In the genomic region with DNA sequence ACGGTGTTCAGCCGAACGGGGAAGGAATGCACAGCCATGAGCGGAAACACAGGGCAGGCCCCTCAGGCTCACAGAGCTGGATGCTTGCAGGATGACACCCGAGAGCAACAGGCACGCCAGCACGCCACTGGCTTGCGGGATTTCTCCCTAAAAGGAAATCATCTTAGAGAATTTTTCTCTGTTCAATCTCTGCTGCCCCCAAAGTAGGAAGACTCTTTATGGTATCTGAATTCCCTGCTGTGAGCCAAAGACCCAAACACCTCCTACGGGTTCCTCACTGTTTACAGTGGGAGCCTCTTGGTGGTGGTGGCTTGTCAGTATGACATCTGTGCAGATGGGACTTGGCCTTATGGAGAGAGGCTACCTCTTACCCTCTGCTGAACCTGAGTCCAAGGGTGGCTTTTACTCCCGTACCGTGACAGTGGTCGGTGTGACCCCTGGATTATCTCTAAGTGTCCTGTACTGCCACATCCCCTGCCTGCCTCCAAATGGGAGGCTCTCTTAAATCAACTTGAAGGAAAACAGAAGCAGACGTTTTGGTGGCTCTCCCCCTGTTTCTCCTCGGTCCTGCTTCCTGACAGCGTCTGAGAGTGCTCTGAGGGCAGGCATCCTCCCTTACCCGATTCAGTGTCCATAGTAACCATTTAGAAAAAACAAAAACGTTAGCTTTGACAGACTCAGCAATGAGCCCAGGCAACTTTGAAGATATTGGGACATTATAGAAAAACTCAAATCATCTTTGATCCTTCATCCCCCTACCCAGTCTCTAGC, we compare ENCODE assay signal across 14 mouse cellular contexts. TPM values are rescaled to one million over a fixed set of nuclear protein-coding genes. Genes with fewer than 3 reads are reported as not detected.
A peak's percentile ranks its signal among the peaks of the same experiment; 100 is the strongest.
DNase-seq lines count a peak whose midpoint lies in the region; ATAC-seq and TF ChIP-seq lines count a peak whose summit lies in the region.
"Had no signal": no experiment of that assay in that cellular context is flagged by ENCODE, and none has a peak within 500 bp of the region (broad histone marks: within the 10 kb centered on the region; RNA-seq: fewer than 3 reads in every experiment).

No protein-coding gene starts in this region.

- peaks cover 18% of the 10 kb centered on the region for H3K4me1 ChIP-seq in heart, embryonic 16.5 days (ENCODE audit: control insufficient read depth, insufficient read depth, low read length)
- no peaks in the 10 kb centered on the region; the same call in 1 of the 2 replicates for H3K4me1 ChIP-seq in lung, embryonic 14.5 days (ENCODE audit: insufficient read depth)
- H3K4me1 ChIP-seq in stomach, embryonic 15.5 days = peaks cover 14% of the 10 kb centered on the region
- H3K4me1 ChIP-seq: megakaryocyte, embryonic 14.5 days had no signal

- ATAC-seq in heart, embryonic 16.5 days (replicated peaks; ENCODE audit: extremely low read depth, insufficient read depth, low FRiP score) = peak; percentile 24; the same call in 1 of the 2 replicates
- ATAC-seq in lung, embryonic 14.5 days (ENCODE audit: insufficient read depth) = peak; percentile 69
- ATAC-seq in stomach, embryonic 15.5 days (ENCODE audit: insufficient read depth, low FRiP score, low read depth) = peak; percentile 48
- ATAC-seq: Patski had no signal

- no peaks in the 10 kb centered on the region for H3K27me3 ChIP-seq in heart, embryonic 16.5 days (ENCODE audit: control insufficient read depth, insufficient read depth, low read length)
- H3K27me3 ChIP-seq in lung, embryonic 14.5 days (ENCODE audit: insufficient read depth, low read length) = no peaks in the 10 kb centered on the region
- no peaks in the 10 kb centered on the region for H3K27me3 ChIP-seq in stomach, embryonic 15.5 days (replicated peaks)
- H3K27me3 ChIP-seq: limb, embryonic 13.5 days; megakaryocyte, embryonic 14.5 days; Patski had no signal

- H3K4me3 ChIP-seq in heart, embryonic 16.5 days (ENCODE audit: low read length) = no peak overlapping the region
- H3K4me3 ChIP-seq in lung, embryonic 14.5 days (ENCODE audit: low read depth, low read length) = no peak overlapping the region
- H3K4me3 ChIP-seq in stomach, embryonic 15.5 days (replicated peaks) = no peak overlapping the region
- H3K4me3 ChIP-seq: limb, embryonic 13.5 days; megakaryocyte, embryonic 14.5 days had no signal

- H3K4me2 ChIP-seq in heart, embryonic 16.5 days (ENCODE audit: low read depth, low read length) = no peak overlapping the region
- H3K4me2 ChIP-seq in lung, embryonic 14.5 days = no peak overlapping the region
- no peak overlapping the region for H3K4me2 ChIP-seq in stomach, embryonic 15.5 days
- H3K4me2 ChIP-seq: hindbrain, embryonic 14.5 days; limb, embryonic 13.5 days had no signal

- TF ChIP-seq CTCF in lung, embryonic 14.5 days (IDR thresholded peaks at IDR 0.05; ENCODE audit: low read depth) = no peak

- H3K36me3 ChIP-seq in heart, embryonic 16.5 days (ENCODE audit: control insufficient read depth, insufficient read depth) = no peaks in the 10 kb centered on the region
- no peaks in the 10 kb centered on the region for H3K36me3 ChIP-seq in lung, embryonic 14.5 days (ENCODE audit: insufficient read depth)
- no peaks in the 10 kb centered on the region for H3K36me3 ChIP-seq in stomach, embryonic 15.5 days

- peak overlapping the region; percentile 37; the same call in 1 of the 2 replicates for H3K27ac ChIP-seq in heart, embryonic 16.5 days (ENCODE audit: low read length)
- peak overlapping the region; percentile 71 for H3K27ac ChIP-seq in lung, embryonic 14.5 days (ENCODE audit: low read depth)
- H3K27ac ChIP-seq in stomach, embryonic 15.5 days = peak overlapping the region; percentile 70
- H3K27ac ChIP-seq: hindbrain, embryonic 14.5 days; limb, embryonic 13.5 days had no signal

- intact Hi-C loops in heart, postnatal 14 days (cut with DNase I) = no loop called here

- DNase-seq in heart, postnatal 14 days = no peak
- peak; percentile 72 for DNase-seq in lung, embryonic 14.5 days
- no peak for DNase-seq in lung, postnatal 25 days (ENCODE audit: low spot score)
- peak; percentile 19 for DNase-seq in heart, postnatal 4 days
- no peak for DNase-seq in adrenal gland, postnatal 10 days
- DNase-seq in right cerebral cortex, postnatal 10 days (ENCODE audit: low spot score in 2 of 2) = no peak
- DNase-seq: adrenal gland, adult 2 months; gastrocnemius, postnatal 10 days had no signal

- H3K9me3 ChIP-seq in heart, embryonic 16.5 days (replicated peaks; ENCODE audit: control insufficient read depth, low read length) = no peaks in the 10 kb centered on the region
- no peaks in the 10 kb centered on the region for H3K9me3 ChIP-seq in lung, embryonic 14.5 days (ENCODE audit: low read depth, low read length)
- no peaks in the 10 kb centered on the region for H3K9me3 ChIP-seq in stomach, embryonic 15.5 days
- H3K9me3 ChIP-seq: limb, embryonic 13.5 days; megakaryocyte, embryonic 14.5 days had no signal

- 27% methylated on average over 17 of the region's 17 CpGs for WGBS in heart, embryonic 16.5 days
- WGBS in lung, embryonic 14.5 days = 24% methylated on average over 17 of the region's 17 CpGs
- WGBS in stomach, embryonic 15.5 days = 46% methylated on average over 17 of the region's 17 CpGs

- H3K9ac ChIP-seq in heart, embryonic 16.5 days (ENCODE audit: low read length) = no peak overlapping the region; the same call in 1 of the 2 replicates
- peak overlapping the region; percentile 13; the same call in 1 of the 2 replicates for H3K9ac ChIP-seq in lung, embryonic 14.5 days
- H3K9ac ChIP-seq in stomach, embryonic 15.5 days = no peak overlapping the region
- H3K9ac ChIP-seq: hindbrain, embryonic 14.5 days; limb, embryonic 13.5 days had no signal

RNA-seq across cellular contexts. Expression of gene Fndc9, which starts 29.5 kb away (rescaled TPM):
- polyA plus RNA-seq in heart, embryonic 16.5 days (2015; fragmentation: Nextera tagmentation; extraction: Ambion mirVana) = 0.08 TPM in 1 of 2 replicates, not detected in the other
- not detected for total RNA-seq in heart, postnatal 14 days (2021)
- polyA plus RNA-seq in lung, embryonic 14.5 days (2014; fragmentation: Nextera tagmentation; extraction: Ambion mirVana) = 0.08 TPM in 1 of 2 replicates, not detected in the other
- not detected for total RNA-seq in heart, postnatal 4 days (2021)
- 0.10 and 0.18 TPM in 2 replicates for polyA plus RNA-seq in stomach, embryonic 15.5 days (2015; fragmentation: Nextera tagmentation; extraction: Ambion mirVana)
- not detected for total RNA-seq in adrenal gland, postnatal 10 days (2021)
- total RNA-seq: adrenal gland, adult 2 months; gastrocnemius, postnatal 10 days had no signal
- polyA plus RNA-seq: adrenal gland, adult 2 months had no signal

RNA-seq across cellular contexts. Expression of gene Nipal4, which starts 39.5 kb away (rescaled TPM):
- polyA plus RNA-seq in heart, embryonic 16.5 days (2015; fragmentation: Nextera tagmentation; extraction: Ambion mirVana) = 4.0 and 4.9 TPM in 2 replicates
- total RNA-seq in heart, postnatal 14 days (2021) = under 1 TPM; 0.07 to 0.24 TPM
- 1.5 and 1.8 TPM in 2 replicates for polyA plus RNA-seq in lung, embryonic 14.5 days (2014; fragmentation: Nextera tagmentation; extraction: Ambion mirVana)
- 1 to 10 TPM; 2.5 to 2.7 TPM for total RNA-seq in heart, postnatal 4 days (2021)
- 4.1 and 4.3 TPM in 2 replicates for polyA plus RNA-seq in stomach, embryonic 15.5 days (2015; fragmentation: Nextera tagmentation; extraction: Ambion mirVana)
- total RNA-seq in adrenal gland, postnatal 10 days (2021) = under 1 TPM in 1 of 2 experiments, not detected in 1; 0.12 TPM
- total RNA-seq: adrenal gland, adult 2 months had no signal
- polyA plus RNA-seq: Patski had no signal

Comparison
In these comparisons a context has a peak if more than half of its experiments do, and no peak if none do; other contexts are left out.
1. DNase-seq: peak in lung, embryonic 14.5 days (single experiment) and heart, postnatal 4 days (single experiment); none in heart, postnatal 14 days (0 of 2), lung, postnatal 25 days (single experiment), adrenal gland, postnatal 10 days (single experiment) and right cerebral cortex, postnatal 10 days (0 of 2).
2. Peak in every context shown above with its lines, with median percentiles within 50 percentile points of each other: ATAC-seq and H3K27ac ChIP-seq.